Mouse (Mus musculus): ENCODE results near the gene Slc16a7. TPM values are rescaled to one million over a fixed set of nuclear protein-coding genes. Genes with fewer than 3 reads are reported as not detected.

The Slc16a7 gene
- total RNA-seq (2023) = 1.4 TPM

DNA sequence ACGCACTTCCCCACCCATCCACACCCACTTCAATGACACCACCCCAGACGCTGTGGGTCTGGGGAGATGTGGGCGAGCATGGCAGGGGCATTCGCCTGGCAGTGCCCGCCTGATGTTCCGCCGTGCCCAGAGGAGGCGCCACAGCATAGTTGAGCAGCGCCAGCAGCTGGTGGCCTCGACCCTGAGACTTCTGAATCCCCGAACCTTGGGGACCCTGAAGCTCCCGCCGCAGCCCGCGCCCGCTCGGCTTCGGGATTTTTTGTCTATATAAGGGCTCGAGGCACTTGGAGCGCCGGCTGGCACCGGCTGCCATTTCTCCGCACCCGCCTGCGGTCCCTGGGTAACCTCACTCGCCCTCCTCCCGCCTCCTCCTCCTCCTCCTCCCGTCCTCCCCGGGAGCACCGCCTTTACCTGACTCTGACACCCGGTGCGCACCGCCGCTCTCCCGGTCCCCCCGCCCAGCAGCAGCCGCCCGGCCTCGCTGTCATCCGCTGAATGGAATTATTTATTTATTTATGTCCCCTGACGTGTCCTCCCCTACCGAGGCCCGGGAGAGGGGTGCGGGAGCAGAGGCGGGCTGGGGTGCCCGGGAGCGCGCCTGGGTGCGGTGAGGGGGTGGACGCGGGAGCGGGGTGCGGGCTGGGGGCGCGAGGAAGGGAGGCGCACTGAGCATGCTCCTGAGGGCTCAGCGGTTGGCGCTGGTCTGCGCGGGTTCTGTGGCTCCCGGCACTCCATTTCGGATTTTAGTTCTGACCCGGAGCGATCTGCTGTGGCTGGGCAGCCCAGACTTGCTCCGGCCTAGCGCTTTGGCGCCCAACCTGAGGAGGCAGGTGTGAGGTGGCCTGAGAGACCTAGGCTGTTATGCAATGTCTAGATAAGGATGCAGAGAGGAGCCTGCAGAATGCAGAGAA, at the start of gene Slc16a7:
Gene Slc16a7 (minus strand): TSS at position 590 of the 911 bp plus-strand sequence.

Data from CD4-positive naive resting alpha-beta T cell, adult 57 days (primary cell).